Mouse (Mus musculus) cortical plate, adult 2 months (tissue): ENCODE measurements at regions not wholly inside any gene's neighbourhood (a gene's known extent, or its start where the extent isn't known, plus 50 kb on each side); places are given as distances from the start of the nearest gene placed in this dataset.

Source experiments
- CTCF ChIP-seq: fragments of 200-500 bp; IDR thresholded peaks from 2 replicates; pipeline ENCODE4 v1.5.1; 2011; ENCODE audit warnings: mild to moderate bottlenecking, control low read depth, low read length; ENCODE audit not compliant: insufficient read depth; ENCODE audit errors: extremely low read depth
- POLR2A ChIP-seq: fragments of 200-500 bp; IDR thresholded peaks from 2 replicates; pipeline ENCODE4 v1.6.1; 2011; ENCODE audit warnings: mild to moderate bottlenecking, low read length, control low read depth; ENCODE audit not compliant: insufficient read depth; ENCODE audit errors: extremely low read depth

GRCm38 (mm10) chr12:10016710-10017581 lies 352.8 kb upstream of the Nt5c1b start:
- TF ChIP-seq CTCF (no peak), POLR2A (no peak)
